In the genomic region with DNA sequence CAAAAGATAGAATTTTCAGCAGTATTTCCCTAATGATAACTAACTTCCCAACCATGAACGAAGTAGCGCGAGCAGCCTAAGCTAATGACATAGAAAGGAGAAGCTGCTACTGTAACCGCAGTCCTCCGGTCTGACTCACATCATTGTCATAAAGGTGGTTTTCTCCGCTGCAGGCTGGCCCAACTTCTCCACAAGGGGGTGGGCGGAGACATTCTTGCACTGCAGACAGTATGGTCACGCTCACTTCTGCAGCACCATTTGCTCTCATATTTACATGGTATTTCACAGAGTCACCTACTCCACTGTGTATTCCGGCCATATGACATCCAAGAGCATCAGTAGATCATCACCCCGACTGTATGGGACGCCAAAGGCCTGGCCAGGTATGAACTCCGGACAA, we compare ENCODE assay signal across 8 mouse cellular contexts. TPM values are rescaled to one million over a fixed set of nuclear protein-coding genes. Genes with fewer than 3 reads are reported as not detected.
A peak's percentile ranks its signal among the peaks of the same experiment; 100 is the strongest.
DNase-seq lines count a peak whose midpoint lies in the region; ATAC-seq lines count a peak whose summit lies in the region.

No protein-coding gene starts in this region.

- no peaks in the 10 kb centered on the region for H3K36me3 ChIP-seq in megakaryocyte, embryonic 14.5 days (replicated peaks; ENCODE audit: low read length)
- no peaks in the 10 kb centered on the region for H3K36me3 ChIP-seq in midbrain, embryonic 11.5 days (ENCODE audit: control insufficient read depth, insufficient read depth, low read length)

- H3K4me3 ChIP-seq in megakaryocyte, embryonic 14.5 days (replicated peaks), result peak overlapping the region; percentile 80
- no peak overlapping the region for H3K4me3 ChIP-seq in midbrain, embryonic 11.5 days (ENCODE audit: low read depth, low read length)

- no peak overlapping the region for H3K9ac ChIP-seq in midbrain, embryonic 11.5 days (ENCODE audit: low read length)

- no peak overlapping the region for H3K4me2 ChIP-seq in midbrain, embryonic 11.5 days

- H3K4me1 ChIP-seq in megakaryocyte, embryonic 14.5 days, result peaks cover 31% of the 10 kb centered on the region
- H3K4me1 ChIP-seq in midbrain, embryonic 11.5 days (ENCODE audit: control insufficient read depth, insufficient read depth, low read length), result no peaks in the 10 kb centered on the region

- WGBS in midbrain, embryonic 11.5 days, result 81% methylated on average over 12 of the region's 12 CpGs

- no peaks in the 10 kb centered on the region for H3K27me3 ChIP-seq in megakaryocyte, embryonic 14.5 days (replicated peaks)
- no peaks in the 10 kb centered on the region for H3K27me3 ChIP-seq in midbrain, embryonic 11.5 days (ENCODE audit: control insufficient read depth, insufficient read depth, low read length)

- ATAC-seq in midbrain, embryonic 11.5 days (ENCODE audit: low FRiP score), result no peak

- peak; percentile 5 for DNase-seq in gastrocnemius, adult 18-20 months (ENCODE audit: low spot score)
- DNase-seq in gastrocnemius, postnatal 14 days, result no peak
- DNase-seq in NIH3T3 (ENCODE audit: low read depth), result peak; percentile 84
- DNase-seq in kidney, adult 9 months, result peak; percentile 55
- DNase-seq in urinary bladder, postnatal 25 days (ENCODE audit: low spot score), result peak; percentile 37
- no peak for DNase-seq in midbrain, embryonic 11.5 days (ENCODE audit: low spot score, missing footprints)
- DNase-seq in frontal cortex, postnatal 10 days (ENCODE audit: low spot score in 2 of 2), result no peak

- no peak overlapping the region for H3K27ac ChIP-seq in midbrain, embryonic 11.5 days (ENCODE audit: low read depth, low read length)

- H3K9me3 ChIP-seq in megakaryocyte, embryonic 14.5 days, result 0 out of 2 replicates have a peak, but pooled peaks cover 3% of the 10 kb centered on the region
- no peaks in the 10 kb centered on the region for H3K9me3 ChIP-seq in midbrain, embryonic 11.5 days (ENCODE audit: control insufficient read depth, low read length)

- intact Hi-C loops in gastrocnemius, postnatal 14 days (cut with DNase I; ENCODE audit: low total_unique reads), result no loop called here

RNA-seq across cellular contexts. Expression of a gene that starts 13.2 kb away (rescaled TPM):
- 10 to 100 TPM; 21.8 to 23.4 TPM for total RNA-seq in gastrocnemius, adult 18-20 months (2021)
- 10 to 100 TPM; 17.2 to 20.8 TPM for total RNA-seq in gastrocnemius, postnatal 14 days (2021)
- 1.5 and 6.3 TPM in 2 replicates for polyA plus RNA-seq in megakaryocyte, embryonic 14.5 days (2012; ENCODE audit: insufficient read depth, low replicate concordance)
- polyA plus RNA-seq in midbrain, embryonic 11.5 days (2014; fragmentation: Nextera tagmentation; extraction: Ambion mirVana), result 4.9 and 5.4 TPM in 2 replicates

RNA-seq across cellular contexts. Expression of a gene that starts 27.7 kb away (rescaled TPM):
- total RNA-seq in gastrocnemius, adult 18-20 months (2021), result 10 to 100 TPM; 28.2 to 37.0 TPM
- total RNA-seq in gastrocnemius, postnatal 14 days (2021), result 10 to 100 TPM; 32.0 to 32.6 TPM
- polyA plus RNA-seq in megakaryocyte, embryonic 14.5 days (2012; ENCODE audit: insufficient read depth, low replicate concordance), result 2.4 and 6.2 TPM in 2 replicates
- 41.6 and 47.3 TPM in 2 replicates for polyA plus RNA-seq in midbrain, embryonic 11.5 days (2014; fragmentation: Nextera tagmentation; extraction: Ambion mirVana)

RNA-seq across cellular contexts. Expression of a gene that starts 45.4 kb away (rescaled TPM):
- total RNA-seq in gastrocnemius, adult 18-20 months (2021), result 1 to 10 TPM; 3.6 to 5.6 TPM
- 1 to 10 TPM; 7.0 to 7.5 TPM for total RNA-seq in gastrocnemius, postnatal 14 days (2021)
- polyA plus RNA-seq in megakaryocyte, embryonic 14.5 days (2012; ENCODE audit: insufficient read depth, low replicate concordance), result 2.4 and 4.7 TPM in 2 replicates
- polyA plus RNA-seq in midbrain, embryonic 11.5 days (2014; fragmentation: Nextera tagmentation; extraction: Ambion mirVana), result 50.9 and 52.4 TPM in 2 replicates

RNA-seq across cellular contexts. Expression of a gene that starts 57.6 kb away (rescaled TPM):
- total RNA-seq in gastrocnemius, adult 18-20 months (2021), result 10 to 100 TPM; 27.7 to 32.7 TPM
- 10 to 100 TPM; 27.0 to 31.3 TPM for total RNA-seq in gastrocnemius, postnatal 14 days (2021)
- polyA plus RNA-seq in megakaryocyte, embryonic 14.5 days (2012; ENCODE audit: insufficient read depth, low replicate concordance), result 11.1 and 15.2 TPM in 2 replicates
- 182 and 187 TPM in 2 replicates for polyA plus RNA-seq in midbrain, embryonic 11.5 days (2014; fragmentation: Nextera tagmentation; extraction: Ambion mirVana)

Comparison
In these comparisons a context has a peak if more than half of its experiments do, and no peak if none do; other contexts are left out.
1. DNase-seq: peak in gastrocnemius, adult 18-20 months (single experiment), NIH3T3 (single experiment), kidney, adult 9 months (single experiment) and urinary bladder, postnatal 25 days (single experiment); none in gastrocnemius, postnatal 14 days (single experiment), midbrain, embryonic 11.5 days (single experiment) and frontal cortex, postnatal 10 days (0 of 2).